ENCODE assay signal across 8 mouse cellular contexts in genomic region chr7:43282859-43283595, GRCm38 (mm10). TPM values are rescaled to one million over a fixed set of nuclear protein-coding genes. Genes with fewer than 3 reads are reported as not detected.
DNase-seq lines count a peak whose midpoint lies in the region; ATAC-seq and TF ChIP-seq lines count a peak whose summit lies in the region.

No protein-coding gene starts in this region.

- 8% methylated on average over 18 of the region's 18 CpGs for WGBS in hindbrain, postnatal 0 days

- no peaks in the 10 kb centered on the region for H3K27me3 ChIP-seq in hindbrain, postnatal 0 days (ENCODE audit: insufficient read depth, low read length)

- DNase-seq in ZHBTc4 (ENCODE audit: low read depth, low spot score): peak; percentile 83
- peak; percentile 70 to 85 for DNase-seq in cerebellum, postnatal 4 days (ENCODE audit: low spot score in 2 of 2)
- peak; percentile 82 for DNase-seq in gastrocnemius, adult 2 months
- peak; percentile 75 for DNase-seq in hindbrain, postnatal 0 days (ENCODE audit: low spot score)
- peak; percentile 80 to 91 for DNase-seq in left cerebral cortex, adult 18-20 months (ENCODE audit: low spot score in 2 of 2)
- DNase-seq in lung, postnatal 4 days: peak; percentile 56 to 78
- peak; percentile 85 to 93 for DNase-seq in right cerebral cortex, adult 2 months (ENCODE audit: low spot score in 2 of 2)
- peak; percentile 18 for DNase-seq in urinary bladder, postnatal 10 days (ENCODE audit: low spot score)

- H3K27ac ChIP-seq in gastrocnemius, adult 2 months: peak overlapping the region; percentile 86
- H3K27ac ChIP-seq in hindbrain, postnatal 0 days: peak overlapping the region; percentile 46

- no peaks in the 10 kb centered on the region for H3K36me3 ChIP-seq in hindbrain, postnatal 0 days (ENCODE audit: insufficient read depth, low read length)

- H3K4me1 ChIP-seq in hindbrain, postnatal 0 days (ENCODE audit: insufficient read depth, low read length): no peaks in the 10 kb centered on the region

- H3K4me3 ChIP-seq in gastrocnemius, adult 2 months: peak overlapping the region; percentile 72
- peak overlapping the region; percentile 45 for H3K4me3 ChIP-seq in hindbrain, postnatal 0 days (ENCODE audit: low read length)

- H3K9ac ChIP-seq in hindbrain, postnatal 0 days (replicated peaks; ENCODE audit: low read length): peak overlapping the region; percentile 68

- TF ChIP-seq CTCF in gastrocnemius, adult 2 months (IDR thresholded peaks at IDR 0.05): no peak; the same call in 1 of the 2 replicates
- TF ChIP-seq CTCF in hindbrain, postnatal 0 days (IDR thresholded peaks at IDR 0.05; ENCODE audit: low read depth): peak; percentile 94

- intact Hi-C loops in gastrocnemius, adult 2 months (cut with DNase I): loop anchor here (1.0 to 10.0 kb wide), 4 partner anchors 30 to 392 kb away; partner anchors contain the start of genes Ctu1 and Zfp715

- peak overlapping the region; percentile 64 for H3K4me2 ChIP-seq in hindbrain, postnatal 0 days (ENCODE audit: low read depth, low read length)

- H3K9me3 ChIP-seq in hindbrain, postnatal 0 days (ENCODE audit: low read length): no peaks in the 10 kb centered on the region

- peak; percentile 93 for ATAC-seq in hindbrain, postnatal 0 days

RNA-seq across cellular contexts. Expression of gene Zfp715, which starts 30.1 kb away (rescaled TPM):
- 1 to 10 TPM; 6.6 to 8.3 TPM for total RNA-seq in gastrocnemius, adult 2 months (2021)
- 14.3 and 21.2 TPM in 2 replicates for total RNA-seq in hindbrain, postnatal 0 days (2014; rRNA removed)
- polyA plus RNA-seq in hindbrain, postnatal 0 days (2015; fragmentation: Nextera tagmentation; extraction: Ambion mirVana): 11.8 and 13.4 TPM in 2 replicates
- 10 to 100 TPM; 21.0 to 22.8 TPM for total RNA-seq in left cerebral cortex, adult 18-20 months (2021)

Comparison
In these comparisons a context has a peak if more than half of its experiments do, and no peak if none do; other contexts are left out.
1. Peak in every context shown above with its lines: DNase-seq, ATAC-seq, H3K4me3 ChIP-seq and H3K27ac ChIP-seq.
2. DNase-seq: peak in every context shown above with its lines; median percentile 89 in right cerebral cortex, adult 2 months; 86 in left cerebral cortex, adult 18-20 months; 83 in ZHBTc4; 82 in gastrocnemius, adult 2 months; 78 in cerebellum, postnatal 4 days; 75 in hindbrain, postnatal 0 days; 67 in lung, postnatal 4 days; 18 in urinary bladder, postnatal 10 days.